Mouse (Mus musculus) CH12.LX (cell line): ENCODE data around the gene Card11. TPM values are rescaled to one million over a fixed set of nuclear protein-coding genes. Genes with fewer than 3 reads are reported as not detected.

Experiments
- DNase-seq: peaks from one replicate; pipeline ENCODE4 v3.0.0-alpha.2; 2013; ENCODE audit errors: extremely low read depth
- H3K27ac ChIP-seq: 2 replicates; pipeline ENCODE4 v1.5.1; 2012; ENCODE audit warnings: low read depth, mild to moderate bottlenecking, control low read depth, moderate library complexity; ENCODE audit not compliant: insufficient read depth
- H3K27me3 ChIP-seq: replicated peaks from 2 replicates; pipeline ENCODE3; 2012; ENCODE audit warnings: inconsistent platforms
- H3K36me3 ChIP-seq, 2 experiments: replicated peaks in 1 of 2; 2 replicates each; pipeline versions ENCODE3 to v1.6.1; 2012; ENCODE audit warnings: inconsistent platforms in 1 of 2, low read length in 1 of 2, mild to moderate bottlenecking in 1 of 2, mixed read lengths in 1 of 2, moderate library complexity in 1 of 2; ENCODE audit not compliant: control insufficient read depth in 1 of 2, insufficient read depth in 1 of 2
- H3K4me1 ChIP-seq, 2 experiments: 2 replicates each; pipeline ENCODE4 v1.6.1; 2012; ENCODE audit warnings: inconsistent platforms in 1 of 2, moderate library complexity in 1 of 2; ENCODE audit not compliant: insufficient read depth in 2 of 2, control insufficient read depth in 1 of 2
- H3K4me2 ChIP-seq: 2 replicates; pipeline ENCODE4 v1.6.1; 2012; ENCODE audit warnings: low read depth, mild to moderate bottlenecking, control low read depth; ENCODE audit not compliant: poor library complexity, insufficient read depth, severe bottlenecking
- H3K4me3 ChIP-seq, 3 experiments: fragments of 150-350 bp in 1 of 3; sonication (generic) in 1 of 3; replicated peaks in 1 of 3; 2 replicates each; pipeline versions ENCODE3 to v1.5.1; 2011 to 2012; ENCODE audit warnings: low read depth in 2 of 3, low read length in 2 of 3, mild to moderate bottlenecking in 2 of 3, moderate library complexity in 2 of 3, control low read depth in 1 of 3, improper control_type of control experiment in 1 of 3, inconsistent platforms in 1 of 3, mixed read lengths in 1 of 3; ENCODE audit not compliant: poor library complexity in 1 of 3
- H3K79me2 ChIP-seq: replicated peaks from 2 replicates; pipeline ENCODE4 v1.6.1; 2012; ENCODE audit warnings: mild to moderate bottlenecking, moderate library complexity; ENCODE audit not compliant: control insufficient read depth, poor library complexity, insufficient read depth, severe bottlenecking; ENCODE audit errors: extremely low read depth
- H3K9ac ChIP-seq: 2 replicates; pipeline ENCODE4 v1.6.1; 2012; ENCODE audit warnings: low read depth, mild to moderate bottlenecking, control low read depth, moderate library complexity; ENCODE audit not compliant: insufficient read depth
- H3K9me3 ChIP-seq: replicated peaks from 2 replicates; pipeline ENCODE3; 2012; ENCODE audit warnings: low read length, inconsistent platforms, mixed read lengths
- BHLHE40 ChIP-seq: IDR thresholded peaks from 2 replicates; pipeline ENCODE4 v1.6.1; 2011; ENCODE audit warnings: mild to moderate bottlenecking, low read depth, low read length, improper control_type of control experiment
- CHD1 ChIP-seq: IDR thresholded peaks from 2 replicates; pipeline ENCODE4 v1.6.1; 2012; ENCODE audit warnings: low read depth, low read length, improper control_type of control experiment, inconsistent platforms
- CHD2 ChIP-seq: IDR thresholded peaks from 2 replicates; pipeline ENCODE4 v1.6.1; 2011; ENCODE audit warnings: low read length, improper control_type of control experiment
- CTCF ChIP-seq, 2 experiments: IDR thresholded peaks in 1 of 2; conservative IDR thresholded peaks in 1 of 2; 2 replicates each; pipeline ENCODE4 v1.5.1; 2011 to 2012; ENCODE audit warnings: low read depth in 2 of 2, low read length in 2 of 2, improper control_type of control experiment in 1 of 2, inconsistent platforms in 1 of 2, mild to moderate bottlenecking in 1 of 2, moderate library complexity in 1 of 2
- E2F4 ChIP-seq: IDR thresholded peaks from 2 replicates; pipeline ENCODE4 v1.6.1; 2011; ENCODE audit warnings: low read depth, low read length, improper control_type of control experiment; ENCODE audit not compliant: insufficient replicate concordance
- ELF1 ChIP-seq: IDR thresholded peaks from 2 replicates; pipeline ENCODE4 v1.6.1; 2014; ENCODE audit warnings: low read depth, mild to moderate bottlenecking, inconsistent platforms, low read length, improper control_type of control experiment
- EP300 ChIP-seq: IDR thresholded peaks from 2 replicates; pipeline ENCODE4 v1.6.1; 2011; ENCODE audit warnings: low read length, improper control_type of control experiment
- ETS1 ChIP-seq: conservative IDR thresholded peaks from 2 replicates; pipeline ENCODE4 v1.6.1; 2012; ENCODE audit warnings: low read depth, mild to moderate bottlenecking, inconsistent platforms, low read length, improper control_type of control experiment, moderate library complexity
- GABPA ChIP-seq: IDR thresholded peaks from 2 replicates; pipeline ENCODE4 v1.6.1; 2012; ENCODE audit warnings: low read depth, low read length, improper control_type of control experiment, inconsistent platforms; ENCODE audit not compliant: insufficient replicate concordance
- HCFC1 ChIP-seq: IDR thresholded peaks from 2 replicates; pipeline ENCODE4 v1.6.1; 2012; ENCODE audit warnings: low read depth, mild to moderate bottlenecking, inconsistent platforms, low read length, improper control_type of control experiment
- IRF4 ChIP-seq: IDR thresholded peaks from 2 replicates; pipeline ENCODE4 v1.6.1; 2014; ENCODE audit warnings: low read depth, mild to moderate bottlenecking, inconsistent platforms, low read length, improper control_type of control experiment
- JUN ChIP-seq: IDR thresholded peaks from 2 replicates; pipeline ENCODE4 v1.6.1; 2011; ENCODE audit warnings: low read depth, mild to moderate bottlenecking, low read length, improper control_type of control experiment, moderate library complexity; ENCODE audit not compliant: insufficient read depth
- JUND ChIP-seq: conservative IDR thresholded peaks from 2 replicates; pipeline ENCODE4 v1.6.1; 2011; ENCODE audit warnings: low read depth, low read length, improper control_type of control experiment
- KAT2A ChIP-seq: IDR thresholded peaks from 2 replicates; pipeline ENCODE4 v1.6.1; 2012; ENCODE audit warnings: low read length, improper control_type of control experiment, inconsistent platforms; ENCODE audit not compliant: insufficient replicate concordance
- MAFK ChIP-seq: IDR thresholded peaks from 2 replicates; pipeline ENCODE4 v1.6.1; 2011; ENCODE audit warnings: low read length, improper control_type of control experiment; ENCODE audit not compliant: insufficient replicate concordance
- MAX ChIP-seq: IDR thresholded peaks from 2 replicates; pipeline ENCODE4 v1.6.1; 2011; ENCODE audit warnings: low read length, improper control_type of control experiment
- MAZ ChIP-seq: IDR thresholded peaks from 2 replicates; pipeline ENCODE4 v1.6.1; 2012; ENCODE audit warnings: low read depth, mild to moderate bottlenecking, inconsistent platforms, low read length, improper control_type of control experiment, moderate library complexity
- MEF2A ChIP-seq: IDR thresholded peaks from 2 replicates; pipeline ENCODE4 v1.6.1; 2014; ENCODE audit warnings: low read depth, mild to moderate bottlenecking, inconsistent platforms, low read length, improper control_type of control experiment, borderline replicate concordance
- MXI1 ChIP-seq: IDR thresholded peaks from 2 replicates; pipeline ENCODE4 v1.6.1; 2011; ENCODE audit warnings: mild to moderate bottlenecking, low read depth, low read length, improper control_type of control experiment
- MYC ChIP-seq: IDR thresholded peaks from 2 replicates; pipeline ENCODE4 v1.6.1; 2011; ENCODE audit warnings: low read depth, mild to moderate bottlenecking, improper control_type of control experiment, low read length
- NELFE ChIP-seq: IDR thresholded peaks from 2 replicates; pipeline ENCODE4 v1.6.1; 2011; ENCODE audit warnings: low read depth, low read length, improper control_type of control experiment
- NRF1 ChIP-seq: IDR thresholded peaks from 2 replicates; pipeline ENCODE4 v1.6.1; 2014; ENCODE audit warnings: low read depth, mild to moderate bottlenecking, inconsistent platforms, low read length, improper control_type of control experiment, moderate library complexity
- PAX5 ChIP-seq: IDR thresholded peaks from 2 replicates; pipeline ENCODE4 v1.6.1; 2012; ENCODE audit warnings: low read length, inconsistent platforms, mixed read lengths
- POLR2A ChIP-seq: IDR thresholded peaks from 2 replicates; pipeline ENCODE4 v1.6.1; 2011; ENCODE audit warnings: low read depth, mild to moderate bottlenecking, improper control_type of control experiment, low read length
- POLR2AphosphoS2 ChIP-seq: IDR thresholded peaks from 2 replicates; pipeline ENCODE4 v1.6.1; 2011; ENCODE audit warnings: low read depth, low read length, improper control_type of control experiment
- RAD21 ChIP-seq: IDR thresholded peaks from 2 replicates; pipeline ENCODE4 v1.6.1; 2011; ENCODE audit warnings: low read depth, mild to moderate bottlenecking, low read length, improper control_type of control experiment, moderate library complexity
- RCOR1 ChIP-seq: conservative IDR thresholded peaks from 2 replicates; pipeline ENCODE4 v1.6.1; 2012; ENCODE audit warnings: low read depth, mild to moderate bottlenecking, inconsistent platforms, low read length, improper control_type of control experiment
- SIN3A ChIP-seq: IDR thresholded peaks from 2 replicates; pipeline ENCODE4 v1.6.1; 2012; ENCODE audit warnings: low read length, improper control_type of control experiment, inconsistent platforms
- SMC3 ChIP-seq: IDR thresholded peaks from 2 replicates; pipeline ENCODE4 v1.6.1; 2011; ENCODE audit warnings: low read depth, low read length, improper control_type of control experiment
- TBP ChIP-seq: conservative IDR thresholded peaks from 2 replicates; pipeline ENCODE4 v1.6.1; 2011; ENCODE audit warnings: low read depth, low read length, improper control_type of control experiment
- TCF12 ChIP-seq: IDR thresholded peaks from 2 replicates; pipeline ENCODE4 v1.6.1; 2014; ENCODE audit warnings: low read depth, mild to moderate bottlenecking, inconsistent platforms, low read length, improper control_type of control experiment
- UBTF ChIP-seq: IDR thresholded peaks from 2 replicates; pipeline ENCODE4 v1.6.1; 2012; ENCODE audit warnings: low read depth, mild to moderate bottlenecking, inconsistent platforms, low read length, improper control_type of control experiment, moderate library complexity
- USF1 ChIP-seq: IDR thresholded peaks from 2 replicates; pipeline ENCODE4 v1.6.1; 2014; ENCODE audit warnings: low read depth, mild to moderate bottlenecking, inconsistent platforms, low read length, improper control_type of control experiment
- USF2 ChIP-seq: conservative IDR thresholded peaks from 2 replicates; pipeline ENCODE4 v1.6.1; 2011; ENCODE audit warnings: low read depth, low read length, improper control_type of control experiment
- ZKSCAN1 ChIP-seq: IDR thresholded peaks from 2 replicates; pipeline ENCODE4 v1.6.1; 2012; ENCODE audit warnings: low read depth, inconsistent platforms, low read length, improper control_type of control experiment, borderline replicate concordance
- ZMIZ1 ChIP-seq: IDR thresholded peaks from 2 replicates; pipeline ENCODE4 v1.6.1; 2012; ENCODE audit warnings: low read depth, mild to moderate bottlenecking, inconsistent platforms, low read length, improper control_type of control experiment
- ZNF384 ChIP-seq: IDR thresholded peaks from 2 replicates; pipeline ENCODE4 v1.6.1; 2012; ENCODE audit warnings: low read depth, low read length, improper control_type of control experiment, inconsistent platforms
- dilution Hi-C: fragments of 300-500 bp; cut with MboI; formaldehyde crosslinking; loops from 2 replicates; pipeline ENCODE4 v1.14.3; 2020; ENCODE audit warnings: low sequenced_read_pairs; ENCODE audit not compliant: extremely low pct_unique_long_range_greater_than_20kb, extremely low pct_ligation_motif_present
- in situ Hi-C: fragments of 300-500 bp; cut with MboI; formaldehyde crosslinking; loops from 3 replicates; pipeline ENCODE4 v1.14.3; 2019; ENCODE audit warnings: low sequenced_read_pairs, low pct_ligation_motif_present, low pct_unique_long_range_greater_than_20kb, mixed read lengths
- polyA plus RNA-seq: library from polyadenylated mRNA; unstranded; fragments of >175 nt; gene quantifications from 2 replicates; pipeline ENCODE4 v1.2.1, GENCODE M21; 2012; ENCODE audit warnings: low read depth; ENCODE audit not compliant: insufficient read length
- total RNA-seq, 2 experiments: library from RNA; depleted of rRNA; stranded (reverse); fragments of 300-350 nt in 1 of 2; fragments of >200 nt in 1 of 2; gene quantifications; 2 replicates each; pipeline ENCODE4 v1.2.3; 2012 to 2014

Card11 gene
- total and polyA plus RNA-seq, 3 experiments: 16.1 to 84.6 (median 31.9) TPM

- H3K27me3 ChIP-seq: no peaks in the 10 kb centered on the region
- dilution Hi-C loops (no loop called here), in situ Hi-C loops (loop anchor here (5.0 kb wide), 1 partner anchor 45 kb away; no protein-coding TSS in a partner anchor)
- H3K36me3 ChIP-seq: peaks cover 48 to 87% of the 10 kb centered on the region in 2 experiments
- H3K9ac ChIP-seq: peak overlapping the region; percentile 2; the same call in 1 of the 2 replicates
- peak overlapping the region; percentile 83 for H3K27ac ChIP-seq
- H3K79me2 ChIP-seq: peaks cover 85% of the 10 kb centered on the region
- peak; percentile 62 for DNase-seq
- H3K4me1 ChIP-seq: peaks cover 27 to 79% of the 10 kb centered on the region in 2 experiments
- H3K4me2 ChIP-seq: peak overlapping the region; percentile 22
- H3K4me3 ChIP-seq: no peak overlapping the region
- H3K9me3 ChIP-seq: no peaks in the 10 kb centered on the region
- TF ChIP-seq PAX5 (no peak), POLR2AphosphoS2 (no peak), BHLHE40 (peak; percentile 69), NRF1 (no peak), MXI1 (peak; percentile 31; the same call in 1 of the 2 replicates), ZNF384 (peak; percentile 10; the same call in 1 of the 2 replicates), CTCF (conservative IDR thresholded peaks at IDR 0.05 in 1 of 2, IDR thresholded peaks at IDR 0.05 in 1 of 2; ENCODE audit: low read depth in 2 of 2, low read length in 2 of 2) (peak in 1 of 2 experiments; percentile 62; a peak in 2 of 4 replicates), JUN (no peak), MAFK (no peak), CHD2 (peak; percentile 70), USF2 (no peak), HCFC1 (no peak), ZKSCAN1 (no peak), IRF4 (peak; percentile 73), ETS1 (peak; percentile 36; the same call in 1 of the 2 replicates), MEF2A (no peak), E2F4 (no peak), MAX (0 out of 2 replicates have a peak, but pooled peaks have one; percentile 17), RAD21 (peak; percentile 60), MAZ (0 out of 2 replicates have a peak, but pooled peaks have one; percentile 0), SIN3A (0 out of 2 replicates have a peak, but pooled peaks have one; percentile 23), GABPA (no peak), CHD1 (no peak), TCF12 (peak; percentile 48; the same call in 1 of the 2 replicates), MYC (peak; percentile 57; the same call in 1 of the 2 replicates), ELF1 (no peak), UBTF (no peak), KAT2A (no peak), RCOR1 (no peak), SMC3 (peak; percentile 61), NELFE (no peak), EP300 (no peak; the same call in 1 of the 2 replicates), TBP (no peak), JUND (no peak), ZMIZ1 (no peak), USF1 (peak; percentile 44), POLR2A (0 out of 2 replicates have a peak, but pooled peaks have one; percentile 24)
These were observed 8.0 kb downstream of the Card11 start for GRCm38 (mm10) chr5:140992093-140993070.
